ENCODE assay signal across 39 mouse cellular contexts in the genomic region with DNA sequence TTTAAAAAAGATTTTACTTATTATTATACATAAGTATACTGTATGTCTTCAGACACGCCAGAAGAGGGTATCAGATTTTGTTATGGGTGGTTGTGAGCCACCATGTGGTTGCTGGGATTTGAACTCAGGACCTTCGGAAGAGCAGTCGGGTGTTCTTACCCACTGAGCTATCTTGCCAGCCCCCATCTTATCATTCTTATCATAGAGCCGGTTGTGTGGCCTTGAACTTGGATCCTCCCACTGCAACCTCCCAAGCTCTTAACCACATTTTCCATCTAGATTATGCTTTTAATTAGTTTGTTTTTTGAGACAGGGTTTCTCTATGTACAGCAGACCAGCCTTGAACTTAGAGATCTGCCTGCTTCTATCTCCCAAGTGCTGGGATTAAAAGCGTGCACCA. TPM values are rescaled to one million over a fixed set of nuclear protein-coding genes. Genes with fewer than 3 reads are reported as not detected.
"Had no signal": no experiment of that assay in that cellular context is flagged by ENCODE, and none has a peak within 500 bp of the region (broad histone marks: within the 10 kb centered on the region; RNA-seq: fewer than 3 reads in every experiment).

No protein-coding gene starts in this region.

- H3K9me3 ChIP-seq: embryonic facial prominence, embryonic 10.5 days; embryonic facial prominence, embryonic 12.5 days; embryonic facial prominence, embryonic 13.5 days; embryonic facial prominence, embryonic 15.5 days; forebrain, embryonic 10.5 days; forebrain, embryonic 12.5 days; forebrain, embryonic 13.5 days; forebrain, embryonic 15.5 days had no signal

- H3K4me2 ChIP-seq: embryonic facial prominence, embryonic 12.5 days; embryonic facial prominence, embryonic 13.5 days; embryonic facial prominence, embryonic 15.5 days; forebrain, embryonic 12.5 days; forebrain, embryonic 13.5 days; forebrain, embryonic 15.5 days had no signal

- H3K9ac ChIP-seq: embryonic facial prominence, embryonic 12.5 days; embryonic facial prominence, embryonic 13.5 days; embryonic facial prominence, embryonic 15.5 days; forebrain, embryonic 12.5 days; forebrain, embryonic 13.5 days; forebrain, embryonic 15.5 days; forebrain, postnatal 0 days had no signal

- DNase-seq: cerebellum, adult 8-10 months; cerebellum, adult 9-10 months; cerebellum, adult 9-11 months; cerebellum, postnatal 10 days; cerebellum, postnatal 14 days; cerebellum, postnatal 25 days; cerebellum, postnatal 36 days; embryo, embryonic 11 days; forebrain, postnatal 0 days; gastrocnemius, adult 2 months; gastrocnemius, postnatal 10 days; gastrocnemius, postnatal 14 days; gastrocnemius, postnatal 25 days; gastrocnemius, postnatal 36 days; heart, adult 11 months; heart, adult 18-20 months; heart, adult 2 months had no signal

- H3K27me3 ChIP-seq: embryonic facial prominence, embryonic 12.5 days; embryonic facial prominence, embryonic 13.5 days; embryonic facial prominence, embryonic 15.5 days; forebrain, embryonic 12.5 days; forebrain, embryonic 15.5 days had no signal

- H3K4me3 ChIP-seq: embryonic facial prominence, embryonic 10.5 days; embryonic facial prominence, embryonic 12.5 days; embryonic facial prominence, embryonic 13.5 days; embryonic facial prominence, embryonic 15.5 days; erythroblast, embryonic 14.5 days; forebrain, embryonic 10.5 days; forebrain, embryonic 12.5 days; forebrain, embryonic 13.5 days; forebrain, embryonic 15.5 days; gastrocnemius, adult 2 months; heart, adult 2 months had no signal

- ATAC-seq: forebrain, embryonic 13.5 days; forebrain, embryonic 14.5 days; forebrain, embryonic 15.5 days; forebrain, embryonic 16.5 days; forebrain, postnatal 0 days had no signal

- H3K27ac ChIP-seq: embryonic facial prominence, embryonic 10.5 days; embryonic facial prominence, embryonic 12.5 days; embryonic facial prominence, embryonic 13.5 days; embryonic facial prominence, embryonic 15.5 days; forebrain, embryonic 10.5 days; forebrain, embryonic 12.5 days; forebrain, embryonic 13.5 days; forebrain, embryonic 15.5 days; gastrocnemius, adult 2 months; heart, adult 2 months had no signal

RNA-seq across cellular contexts. Expression of a gene that starts 13.2 kb away (rescaled TPM):
- total RNA-seq: common myeloid progenitor, adult 5-6 weeks; forebrain, postnatal 0 days; gastrocnemius, adult 18-20 months; gastrocnemius, adult 2 months; gastrocnemius, adult 8-10 months; gastrocnemius, postnatal 10 days; gastrocnemius, postnatal 14 days; gastrocnemius, postnatal 25 days; gastrocnemius, postnatal 36 days; gastrocnemius, postnatal 4 days; granulocyte monocyte progenitor cell, adult 5-6 weeks; heart, adult 18-20 months; heart, adult 2 months; heart, adult 8-10 months had no signal
- polyA plus RNA-seq: cortical plate, adult 2 months; embryonic facial prominence, embryonic 10.5 days; embryonic facial prominence, embryonic 12.5 days; embryonic facial prominence, embryonic 13.5 days; embryonic facial prominence, embryonic 14.5 days; embryonic facial prominence, embryonic 15.5 days; erythroblast, embryonic 14.5 days; forebrain, embryonic 11.5 days; forebrain, embryonic 12.5 days; forebrain, embryonic 13.5 days; forebrain, embryonic 14.5 days; forebrain, embryonic 15.5 days; forebrain, embryonic 16.5 days; forebrain, postnatal 0 days; frontal cortex, adult 2 months; gonadal fat pad, adult 2 months; heart, adult 2 months had no signal

RNA-seq across cellular contexts. Expression of a gene that starts 31.8 kb away (rescaled TPM):
- total RNA-seq: common myeloid progenitor, adult 5-6 weeks; gastrocnemius, adult 18-20 months; gastrocnemius, adult 2 months; gastrocnemius, adult 8-10 months; gastrocnemius, postnatal 25 days; gastrocnemius, postnatal 36 days had no signal
